Mouse (Mus musculus) spleen, adult 12 weeks (tissue): ENCODE results near the gene Gm20388.

Experiments
- DNase-seq: peaks from one replicate; pipeline ENCODE4 v3.0.0; 2022; ENCODE audit warnings: low spot score

Gm20388 gene

GRCm38 (mm10) chr8:120847735-120848134 lies 937.1 kb downstream of the Gm20388 start:
- DNase-seq = no peak

GRCm38 (mm10) chr8:120848434-120848833 lies 937.8 kb downstream of the Gm20388 start:
- DNase-seq = no peak

GRCm38 (mm10) chr8:120851411-120851810 lies 940.8 kb downstream of the Gm20388 start:
- DNase-seq = no peak

GRCm38 (mm10) chr8:120859881-120860280 lies 949.2 kb downstream of the Gm20388 start:
- no peak for DNase-seq

GRCm38 (mm10) chr8:120860423-120861126 lies 949.9 kb downstream of the Gm20388 start:
- no peak for DNase-seq

- DNase-seq = no peak
Observed at GRCm38 (mm10) chr8:120863683-120864082, 953.0 kb downstream of the Gm20388 start.

- no peak for DNase-seq
Observed at GRCm38 (mm10) chr8:120867386-120867785, 956.7 kb downstream of the Gm20388 start.

- DNase-seq = no peak
Observed at GRCm38 (mm10) chr8:120872661-120873060, 962.0 kb downstream of the Gm20388 start.

- DNase-seq = no peak
Observed at GRCm38 (mm10) chr8:120876010-120876918, 965.6 kb downstream of the Gm20388 start.

GRCm38 (mm10) chr8:120877005-120877404 lies 966.4 kb downstream of the Gm20388 start:
- no peak for DNase-seq

GRCm38 (mm10) chr8:120879928-120880327 lies 969.3 kb downstream of the Gm20388 start:
- no peak for DNase-seq

GRCm38 (mm10) chr8:120881634-120882033 lies 971.0 kb downstream of the Gm20388 start:
- DNase-seq = no peak

GRCm38 (mm10) chr8:120882657-120883056 lies 972.0 kb downstream of the Gm20388 start:
- no peak for DNase-seq

GRCm38 (mm10) chr8:120883369-120883768 lies 972.7 kb downstream of the Gm20388 start:
- no peak for DNase-seq

- no peak for DNase-seq
Observed at GRCm38 (mm10) chr8:120883853-120884252, 973.2 kb downstream of the Gm20388 start.

- no peak for DNase-seq
Observed at GRCm38 (mm10) chr8:120884881-120885280, 974.2 kb downstream of the Gm20388 start.

GRCm38 (mm10) chr8:120887254-120887653 lies 976.6 kb downstream of the Gm20388 start:
- no peak for DNase-seq

- no peak for DNase-seq
Observed at GRCm38 (mm10) chr8:120888005-120888404, 977.4 kb downstream of the Gm20388 start.

GRCm38 (mm10) chr8:120889189-120889588 lies 978.5 kb downstream of the Gm20388 start:
- DNase-seq = no peak

- no peak for DNase-seq
Observed at GRCm38 (mm10) chr8:120890068-120890467, 979.4 kb downstream of the Gm20388 start.

GRCm38 (mm10) chr8:120895009-120895408 lies 984.4 kb downstream of the Gm20388 start:
- no peak for DNase-seq

- DNase-seq = no peak
Observed at GRCm38 (mm10) chr8:120895600-120895999, 985.0 kb downstream of the Gm20388 start.

- no peak for DNase-seq
Observed at GRCm38 (mm10) chr8:120896203-120896602, 985.6 kb downstream of the Gm20388 start.
